Mouse (Mus musculus) heart, adult 8-10 months (tissue): Measurements from ENCODE around the gene Cdk5r1. TPM values are rescaled to one million over a fixed set of nuclear protein-coding genes. Genes with fewer than 3 reads are reported as not detected.

Source experiments
- total RNA-seq, 4 experiments: library from RNA; stranded (reverse); gene quantifications; 2 replicates each; pipeline ENCODE4 v1.2.4; 2022

The Cdk5r1 gene
- total RNA-seq, 4 experiments from 2014 or later = 0.85 to 4.1 (median 1.4) TPM

Other genes starting within 250 kb of the Cdk5r1 start
- 10 to 100 TPM in 1 of 4 experiments, 1 to 10 TPM in 3; 6.7 to 10.0 (median 7.8) TPM for gene Rhbdl3, start 176.1 kb upstream of the Cdk5r1 start, total RNA-seq
- gene 5730455P16Rik, start 99.0 kb upstream of the Cdk5r1 start, total RNA-seq = 10 to 100 TPM; 26.4 to 28.9 (median 27.6) TPM
- 10 to 100 TPM; 51.6 to 64.2 (median 60.8) TPM for gene Zfp207, start 93.7 kb upstream of the Cdk5r1 start, total RNA-seq
- 100 to 1,000 TPM in 3 of 4 experiments, 10 to 100 TPM in 1; 99.6 to 118 (median 111) TPM for gene Psmd11, start 48.4 kb upstream of the Cdk5r1 start, total RNA-seq